Mouse (Mus musculus): ENCODE measurements around the gene Iqcm.
"Not testable (repeated sequence)": the region's sequence is repeated elsewhere in the genome, so short reads cannot be mapped to it uniquely, and the experiment has no call there.

Gene Iqcm

DNA sequence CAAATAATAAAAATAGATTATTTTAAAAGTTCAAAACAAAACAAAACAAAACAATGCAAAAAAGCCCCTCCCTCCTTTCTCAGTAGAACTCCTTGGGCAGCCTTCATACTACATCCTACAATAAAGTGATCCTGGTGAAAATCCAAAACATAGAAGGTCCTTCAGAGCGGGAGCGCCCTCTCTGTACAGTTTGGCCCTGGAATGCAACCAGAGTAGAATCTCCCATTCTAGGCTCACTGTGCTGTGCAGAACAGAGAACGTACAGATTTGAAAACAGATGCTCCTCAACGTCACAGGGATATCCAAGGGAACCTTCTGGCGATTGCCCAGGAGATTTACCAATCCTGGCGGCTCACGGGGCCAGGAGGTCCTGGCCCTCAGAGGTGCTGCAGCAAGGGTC is at the start of gene Iqcm:
Gene Iqcm, plus strand, starts transcription at position 301 of the 400 bp plus-strand sequence.
- DNase-seq: no peak

- DNase-seq: no peak
Measured at GRCm38 (mm10) chr8:75406489-75406888, 42.0 kb upstream of the Iqcm start, which contains the start of gene Gm10358. Gm10358 (minus strand) TSS chr8:75406589.

DNA sequence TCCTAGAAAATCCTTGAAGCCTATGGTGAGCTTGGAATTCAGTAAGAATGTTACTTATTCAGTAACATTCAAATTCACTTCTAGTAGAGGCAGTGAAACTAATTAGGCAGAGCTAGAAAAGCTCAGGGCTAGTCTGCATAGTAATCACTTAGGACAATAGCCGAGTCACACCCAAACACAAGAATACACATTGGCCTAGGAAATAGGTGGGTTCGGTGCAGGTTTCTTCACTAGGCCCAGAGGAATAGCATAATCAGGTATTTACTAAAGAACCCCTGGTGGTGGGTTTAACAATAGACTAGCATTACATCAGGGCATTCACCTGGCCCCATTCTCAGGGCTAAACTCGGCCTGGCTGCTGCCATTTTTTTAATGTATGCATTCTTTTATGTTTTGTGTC is 32.8 kb upstream of the Iqcm start:
- not testable (repeated sequence) for DNase-seq

- no peak for DNase-seq
Measured at GRCm38 (mm10) chr8:75476756-75477155, 28.3 kb downstream of the Iqcm start.

- no peak for DNase-seq
Measured at GRCm38 (mm10) chr8:75489035-75489678, 40.7 kb downstream of the Iqcm start.

- no peak for DNase-seq
Measured at GRCm38 (mm10) chr8:75509299-75509698, 60.8 kb downstream of the Iqcm start.

DNA sequence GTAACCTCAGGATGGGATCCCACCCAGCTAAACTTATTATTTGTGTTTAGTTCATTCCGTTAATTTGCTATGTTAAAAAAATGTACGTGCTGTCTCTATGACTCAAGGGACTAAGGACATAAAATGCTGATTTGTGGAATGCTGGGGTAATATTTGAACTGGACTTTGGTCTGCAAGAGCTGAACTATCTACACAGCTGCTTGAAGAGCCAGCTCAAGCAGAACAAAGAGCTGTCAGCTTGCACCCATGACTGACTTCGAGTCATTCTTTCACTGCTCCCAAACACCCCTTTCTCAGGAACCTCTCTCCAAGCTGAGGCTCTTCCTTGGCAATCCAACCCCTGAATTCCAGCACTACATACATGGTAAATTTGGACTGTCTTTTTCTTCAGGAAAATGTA is 65.3 kb downstream of the Iqcm start:
- DNase-seq: no peak

- no peak for DNase-seq
Measured at GRCm38 (mm10) chr8:75549284-75549683, 100.8 kb downstream of the Iqcm start.

GRCm38 (mm10) chr8:75596281-75596680 is 147.8 kb downstream of the Iqcm start:
- DNase-seq: no peak

DNA sequence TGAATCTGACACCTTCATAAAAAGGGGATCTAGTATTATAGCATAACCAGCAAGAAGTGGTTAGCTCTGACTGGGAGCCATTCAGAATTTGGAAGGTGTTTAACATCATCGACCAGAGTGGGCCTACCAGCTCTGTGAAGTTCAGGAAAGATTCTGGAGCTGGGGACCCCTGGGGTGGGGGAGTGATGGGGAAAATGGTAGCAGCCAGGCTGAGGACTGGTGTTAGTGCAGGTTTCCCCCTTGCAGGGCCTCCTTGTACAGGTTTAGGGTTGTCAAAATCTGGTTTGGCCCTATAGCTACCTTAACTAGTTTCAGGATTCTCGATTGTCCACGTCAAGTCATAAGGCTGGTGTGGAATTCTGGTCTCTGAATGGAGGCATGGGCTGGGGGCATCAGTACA is 194.5 kb downstream of the Iqcm start:
- no peak for DNase-seq

GRCm38 (mm10) chr8:75659287-75659686 is 210.8 kb downstream of the Iqcm start:
- no peak for DNase-seq

DNA sequence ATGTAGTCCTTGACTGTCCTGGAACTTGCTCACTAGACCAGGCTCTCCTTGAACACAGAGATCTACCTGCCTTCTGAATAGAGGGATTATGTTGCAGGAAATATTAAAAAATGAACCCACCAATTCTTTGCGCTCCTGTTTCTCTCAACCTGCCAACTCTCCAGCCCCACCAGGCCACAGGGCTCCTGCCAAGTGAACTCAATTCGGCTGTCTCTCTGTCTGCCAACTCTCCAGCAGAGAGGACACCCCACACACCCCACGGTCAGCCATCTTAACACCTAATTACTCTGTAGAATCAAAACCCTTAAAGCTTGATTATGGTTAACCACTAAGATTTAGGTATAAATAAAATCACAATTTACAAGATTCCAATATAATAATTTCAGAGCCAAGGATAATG is 298.1 kb downstream of the Iqcm start:
- DNase-seq: no peak

- no peak for DNase-seq
Measured at GRCm38 (mm10) chr8:75755596-75755995, 307.1 kb downstream of the Iqcm start.

GRCm38 (mm10) chr8:75828468-75829132 is 380.1 kb downstream of the Iqcm start:
- DNase-seq: no peak

DNA sequence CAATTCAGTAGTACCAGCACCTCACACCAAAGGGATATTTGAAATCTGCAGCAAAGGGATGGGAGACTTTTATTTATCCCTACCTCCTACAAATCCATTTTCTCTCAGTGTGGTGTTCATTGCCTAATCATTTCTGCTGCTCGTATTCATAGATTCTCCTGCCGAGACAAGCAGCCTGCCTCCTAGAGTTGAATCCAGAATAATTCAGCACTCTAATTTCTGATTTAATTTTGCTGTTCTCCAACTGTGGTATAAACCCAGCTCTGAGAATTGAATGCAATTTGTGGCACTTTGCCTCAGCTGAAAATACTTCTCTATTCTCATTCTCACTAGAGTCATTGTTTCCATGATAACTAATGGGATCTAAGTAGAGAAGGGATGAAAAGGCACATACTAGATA is 386.8 kb downstream of the Iqcm start:
- DNase-seq: no peak

DNA sequence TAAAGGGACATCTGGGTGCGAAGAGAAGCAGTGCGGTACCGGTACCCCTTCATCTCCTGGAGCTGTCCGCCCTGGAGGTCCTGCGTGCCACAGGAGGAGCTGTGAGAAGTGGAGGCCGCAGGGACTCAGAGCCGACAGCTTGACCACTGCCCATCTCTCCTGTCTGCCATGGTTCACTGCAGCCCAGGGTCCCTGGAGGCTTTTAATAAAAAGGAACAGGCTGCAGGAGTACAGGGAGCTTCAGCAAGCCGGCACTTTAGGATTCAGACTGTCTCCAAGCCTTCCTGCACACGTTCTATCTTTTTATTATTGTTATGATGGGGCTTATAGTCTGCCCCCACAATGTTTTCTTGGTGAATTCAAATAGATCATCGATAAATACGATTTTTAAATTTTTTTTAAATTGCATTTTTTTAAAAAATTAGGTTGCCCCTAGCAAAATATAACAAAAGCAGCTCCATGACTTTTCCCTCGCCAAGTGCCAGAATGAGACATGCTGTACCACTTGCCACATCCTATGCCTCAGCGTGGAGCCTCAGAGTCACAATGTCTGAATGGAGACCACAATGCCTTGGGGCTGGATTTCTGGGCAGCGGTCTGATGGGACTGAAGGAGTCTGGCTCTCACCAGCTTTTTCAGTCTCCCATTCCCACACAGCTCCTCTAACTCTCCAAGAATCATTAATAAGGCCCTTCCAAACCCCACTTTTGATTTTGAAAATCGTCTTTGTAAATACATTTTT is 469.3 kb downstream of the Iqcm start:
- no peak for DNase-seq

- no peak for DNase-seq
Measured at GRCm38 (mm10) chr8:75949166-75949565, 500.7 kb downstream of the Iqcm start.

DNA sequence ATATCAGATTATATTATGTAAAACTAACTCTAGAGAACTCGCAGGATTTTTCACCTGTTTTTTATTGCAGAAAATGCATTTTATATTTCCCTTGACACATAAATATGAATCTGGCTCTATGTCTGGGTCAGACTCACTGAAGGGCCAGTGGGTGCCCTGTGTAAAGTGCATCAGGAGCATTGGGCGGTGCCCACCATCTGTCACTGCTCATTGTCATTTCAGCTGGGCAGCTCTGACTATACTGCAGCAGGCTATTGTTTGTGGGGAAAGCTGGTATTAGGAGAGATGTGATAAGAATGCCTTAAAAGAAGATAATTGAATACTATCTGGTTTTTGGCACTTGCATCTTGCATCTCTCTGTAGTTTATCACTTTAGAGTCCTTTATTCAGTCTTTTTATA is 507.5 kb downstream of the Iqcm start:
- DNase-seq: no peak

- no peak for DNase-seq
Measured at GRCm38 (mm10) chr8:76018501-76018900, 570.0 kb downstream of the Iqcm start.
